Mouse (Mus musculus): ENCODE measurements around the gene Arhgef15. TPM values are rescaled to one million over a fixed set of nuclear protein-coding genes. Genes with fewer than 3 reads are reported as not detected.

Gene Arhgef15
- polyA plus RNA-seq, 1 experiment from 2014 or later: 5.6 TPM

DNA sequence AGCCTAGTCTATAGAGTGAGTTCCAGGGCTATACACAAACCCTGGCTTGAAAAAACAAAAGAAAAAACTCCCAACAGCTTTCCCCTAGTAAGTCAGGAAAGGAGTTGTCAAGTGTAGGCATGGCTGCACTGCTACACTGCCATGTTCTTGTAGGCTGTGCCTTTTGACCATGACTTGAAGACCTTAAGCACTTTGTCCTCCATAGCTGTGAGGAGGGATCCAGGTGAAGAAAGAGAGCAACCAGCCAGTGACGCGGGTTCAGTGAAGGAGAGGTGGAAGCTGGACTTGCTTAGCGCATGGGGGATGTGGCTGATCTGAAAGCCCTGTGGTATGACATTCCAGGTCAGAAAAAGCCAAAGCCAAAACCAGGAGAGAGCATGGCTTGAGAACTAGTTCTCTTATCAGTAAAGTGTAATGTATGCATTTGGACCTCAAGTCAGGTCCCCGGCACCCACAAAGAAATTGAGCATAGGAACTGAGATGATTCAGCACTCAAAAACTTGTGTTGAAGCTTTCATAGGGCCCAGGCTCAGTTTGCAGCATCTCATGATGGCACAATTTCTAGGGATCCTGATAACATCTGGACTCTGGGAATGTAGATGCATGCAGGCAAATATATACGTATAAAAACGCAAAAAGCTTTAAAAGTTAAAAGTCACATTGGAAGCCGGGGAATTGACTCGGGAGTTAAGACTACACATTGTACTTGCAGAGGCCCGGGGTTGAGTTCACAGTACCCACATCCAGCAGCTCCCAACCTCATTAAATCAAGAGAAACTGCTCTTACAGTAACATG, 51.4 kb downstream of the Arhgef15 start:
- H3K9me3 ChIP-seq: no peaks in the 10 kb centered on the region
- H3K4me3 ChIP-seq (replicated peaks): no peak overlapping the region
- H3K27ac ChIP-seq: no peak overlapping the region
- 92% methylated on average over 9 of the region's 9 CpGs for WGBS
- peaks cover 47% of the 10 kb centered on the region for H3K36me3 ChIP-seq (replicated peaks)
- H3K4me1 ChIP-seq: peaks cover 9% of the 10 kb centered on the region
- H3K4me2 ChIP-seq: no peak overlapping the region
- ATAC-seq (ENCODE audit: low FRiP score): no peak
- no peaks in the 10 kb centered on the region for H3K27me3 ChIP-seq
- H3K9ac ChIP-seq: no peak overlapping the region

DNA sequence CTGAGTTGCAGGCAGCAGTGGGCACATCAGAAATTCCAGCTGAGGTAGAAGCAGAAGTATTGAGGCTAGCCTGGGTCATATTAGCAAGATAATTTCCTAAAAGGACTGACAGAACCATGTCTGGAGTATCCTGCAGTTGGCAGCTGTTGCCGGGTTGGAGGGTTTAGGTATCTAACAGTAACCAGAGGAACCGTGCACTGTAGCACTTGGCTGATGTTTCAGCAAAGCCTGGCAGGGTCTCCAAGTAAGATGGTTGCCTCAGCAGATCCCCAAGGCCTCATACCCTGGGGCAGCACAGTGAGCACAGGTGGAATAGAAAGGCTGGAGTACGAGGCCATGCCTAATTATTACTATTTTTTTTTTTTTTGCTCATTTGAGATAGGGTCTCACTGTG, 52.1 kb downstream of the Arhgef15 start:
- no peak overlapping the region for H3K27ac ChIP-seq
- WGBS: 93% methylated on average over 3 of the region's 3 CpGs
- H3K27me3 ChIP-seq: peaks cover under 1% of the 10 kb centered on the region; the same call in 1 of the 2 replicates
- H3K4me3 ChIP-seq (replicated peaks): no peak overlapping the region
- no peak for ATAC-seq (ENCODE audit: low FRiP score)
- H3K4me1 ChIP-seq: peaks cover 11% of the 10 kb centered on the region
- H3K9ac ChIP-seq: no peak overlapping the region
- H3K4me2 ChIP-seq: no peak overlapping the region
- H3K9me3 ChIP-seq: no peaks in the 10 kb centered on the region
- peaks cover 47% of the 10 kb centered on the region for H3K36me3 ChIP-seq (replicated peaks)

DNA sequence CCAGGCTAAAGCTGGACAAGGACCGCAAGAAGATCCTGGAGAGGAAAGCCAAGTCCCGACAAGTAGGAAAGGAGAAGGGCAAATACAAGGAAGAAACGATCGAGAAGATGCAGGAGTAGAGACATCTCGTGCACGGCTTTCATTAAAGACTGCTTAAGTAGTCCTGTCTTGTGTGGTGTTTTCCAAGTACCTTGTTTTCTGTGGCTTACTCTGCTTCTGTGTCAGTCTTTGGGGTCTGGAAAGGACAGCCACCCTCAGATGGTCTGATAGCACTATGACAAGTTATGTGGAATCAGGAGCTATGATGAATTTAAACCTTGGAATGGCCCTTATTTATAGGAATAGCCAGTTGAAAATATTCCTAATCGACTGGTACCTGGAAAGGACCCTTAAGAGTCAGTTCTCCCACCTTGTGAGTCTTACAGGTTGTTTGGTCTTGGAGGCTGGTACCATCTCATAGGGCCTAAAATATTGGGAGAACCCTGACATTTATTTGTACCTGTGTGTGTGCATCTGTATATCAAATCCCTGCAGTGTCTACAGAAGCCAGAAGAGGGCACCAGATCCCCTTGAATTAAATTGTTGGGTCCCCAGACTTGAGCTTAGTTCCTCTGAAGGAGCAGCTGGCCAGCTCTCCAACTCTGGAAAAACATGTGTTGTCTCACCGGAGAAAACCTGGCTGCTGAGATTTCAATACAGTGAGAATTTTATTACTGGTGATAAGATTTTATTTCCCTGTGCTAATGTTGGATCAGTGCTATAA, 52.7 kb downstream of the Arhgef15 start:
- no peak overlapping the region for H3K4me2 ChIP-seq
- ATAC-seq (ENCODE audit: low FRiP score): no peak
- no peak overlapping the region for H3K4me3 ChIP-seq (replicated peaks)
- peaks cover 47% of the 10 kb centered on the region for H3K36me3 ChIP-seq (replicated peaks)
- WGBS: 86% methylated on average over 8 of the region's 8 CpGs
- peaks cover 6% of the 10 kb centered on the region; the same call in 1 of the 2 replicates for H3K27me3 ChIP-seq
- H3K27ac ChIP-seq: no peak overlapping the region
- peaks cover 11% of the 10 kb centered on the region for H3K4me1 ChIP-seq
- H3K9ac ChIP-seq: no peak overlapping the region
- no peaks in the 10 kb centered on the region for H3K9me3 ChIP-seq

DNA sequence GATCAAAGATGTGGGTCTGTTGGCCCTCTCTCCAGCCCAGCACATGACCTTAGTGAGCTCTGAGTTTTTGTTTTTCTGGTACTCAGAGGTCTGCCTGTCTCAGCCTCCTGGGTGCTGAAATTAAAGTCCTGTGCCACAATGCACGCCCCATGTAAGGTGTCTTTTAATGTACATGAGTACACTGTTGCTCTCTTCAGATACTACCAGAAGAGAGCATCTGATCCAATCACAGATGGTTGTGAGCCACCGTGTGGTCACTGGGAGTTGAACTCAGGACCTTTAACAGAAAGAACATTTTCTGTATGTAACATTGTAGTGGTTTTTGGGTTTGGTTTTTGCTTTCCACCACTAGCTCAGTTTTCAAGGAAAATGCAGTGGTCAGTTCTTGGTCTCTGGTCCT, 53.5 kb downstream of the Arhgef15 start:
- 82% methylated on average over 2 of the region's 2 CpGs for WGBS
- no peak overlapping the region for H3K4me2 ChIP-seq
- ATAC-seq (ENCODE audit: low FRiP score): no peak
- no peaks in the 10 kb centered on the region for H3K9me3 ChIP-seq
- peaks cover 47% of the 10 kb centered on the region for H3K36me3 ChIP-seq (replicated peaks)
- no peak overlapping the region for H3K9ac ChIP-seq
- no peak overlapping the region for H3K27ac ChIP-seq
- peaks cover 11% of the 10 kb centered on the region for H3K4me1 ChIP-seq
- H3K4me3 ChIP-seq (replicated peaks): no peak overlapping the region
- peaks cover 6% of the 10 kb centered on the region; the same call in 1 of the 2 replicates for H3K27me3 ChIP-seq

DNA sequence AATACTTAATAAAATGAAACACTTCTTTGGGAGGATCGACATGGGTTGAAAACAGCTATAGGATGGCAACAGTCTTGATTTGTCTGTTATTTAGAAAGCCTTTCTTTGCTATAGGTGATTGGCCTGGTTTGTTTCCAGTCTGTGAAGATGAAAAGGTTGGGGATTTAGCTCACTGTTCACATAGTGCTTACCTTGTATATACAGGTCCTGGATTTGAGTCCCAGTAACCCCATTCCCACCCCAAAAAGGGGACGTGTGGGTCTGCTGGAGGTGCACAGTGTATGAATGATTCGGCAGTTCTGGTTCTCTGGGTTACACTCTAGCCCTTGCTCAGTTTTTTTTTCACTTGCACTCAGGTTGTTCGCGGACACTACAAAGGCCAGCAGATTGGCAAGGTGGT, 54.5 kb downstream of the Arhgef15 start:
- Histone ChIP-seq H3K9me3 (no peaks in the 10 kb centered on the region), H3K4me1 (peaks cover 11% of the 10 kb centered on the region), H3K9ac (peak overlapping the region; percentile 98), H3K36me3 (replicated peaks) (peaks cover 47% of the 10 kb centered on the region), H3K27me3 (peaks cover 6% of the 10 kb centered on the region; the same call in 1 of the 2 replicates), H3K4me2 (peak overlapping the region; percentile 70), H3K4me3 (replicated peaks) (peak overlapping the region; percentile 87), H3K27ac (no peak overlapping the region)
- no peak for ATAC-seq (ENCODE audit: low FRiP score)
- 84% methylated on average over 5 of the region's 5 CpGs for WGBS

DNA sequence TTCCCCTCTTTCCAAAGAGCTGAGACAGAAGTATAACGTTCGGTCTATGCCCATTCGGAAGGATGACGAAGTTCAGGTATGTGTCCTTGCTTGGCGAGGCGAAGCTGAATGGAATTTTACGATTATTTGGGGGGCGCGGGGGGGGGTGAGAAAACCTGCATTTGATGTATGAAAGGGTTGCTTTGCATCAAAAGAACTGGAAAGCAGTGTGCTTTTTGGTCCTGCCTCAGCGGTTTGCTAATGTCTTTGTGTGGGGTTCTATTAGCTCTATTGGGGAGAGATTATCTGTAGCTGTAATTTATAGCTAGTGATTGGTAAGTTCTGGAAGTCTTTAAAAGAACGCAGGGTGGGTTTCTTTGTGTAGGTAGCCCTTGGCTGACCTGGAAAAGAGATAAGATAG, 54.9 kb downstream of the Arhgef15 start:
- Histone ChIP-seq H3K36me3 (replicated peaks) (peaks cover 46% of the 10 kb centered on the region), H3K4me1 (peaks cover 11% of the 10 kb centered on the region), H3K27me3 (peaks cover 6% of the 10 kb centered on the region; the same call in 1 of the 2 replicates), H3K4me3 (replicated peaks) (peak overlapping the region; percentile 87), H3K4me2 (peak overlapping the region; percentile 70), H3K27ac (no peak overlapping the region), H3K9me3 (no peaks in the 10 kb centered on the region), H3K9ac (peak overlapping the region; percentile 98)
- no peak for ATAC-seq (ENCODE audit: low FRiP score)
- WGBS: 7% methylated on average over 11 of the region's 11 CpGs

DNA sequence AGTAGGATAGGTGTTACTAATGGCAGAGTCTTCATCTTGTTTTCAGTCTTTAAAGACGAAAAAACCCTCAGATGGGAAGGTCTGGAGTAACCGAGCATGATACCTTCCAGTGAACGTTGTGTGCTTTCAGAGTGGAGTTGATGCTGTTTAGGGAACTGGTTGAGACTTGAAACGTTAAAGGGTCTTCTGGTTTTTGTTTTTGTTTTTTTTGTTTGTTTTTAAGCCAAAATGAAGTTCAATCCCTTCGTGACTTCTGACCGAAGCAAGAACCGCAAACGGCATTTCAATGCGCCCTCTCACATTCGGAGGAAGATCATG, 55.3 kb downstream of the Arhgef15 start:
- Histone ChIP-seq H3K9ac (peak overlapping the region; percentile 98), H3K36me3 (replicated peaks) (peaks cover 42% of the 10 kb centered on the region), H3K4me3 (replicated peaks) (peak overlapping the region; percentile 87), H3K4me2 (peak overlapping the region; percentile 70), H3K4me1 (peaks cover 11% of the 10 kb centered on the region), H3K27ac (peak overlapping the region; percentile 95), H3K9me3 (no peaks in the 10 kb centered on the region), H3K27me3 (peaks cover 6% of the 10 kb centered on the region; the same call in 1 of the 2 replicates)
- 2% methylated on average over 10 of the region's 10 CpGs for WGBS
- no peak for ATAC-seq (ENCODE audit: low FRiP score)

DNA sequence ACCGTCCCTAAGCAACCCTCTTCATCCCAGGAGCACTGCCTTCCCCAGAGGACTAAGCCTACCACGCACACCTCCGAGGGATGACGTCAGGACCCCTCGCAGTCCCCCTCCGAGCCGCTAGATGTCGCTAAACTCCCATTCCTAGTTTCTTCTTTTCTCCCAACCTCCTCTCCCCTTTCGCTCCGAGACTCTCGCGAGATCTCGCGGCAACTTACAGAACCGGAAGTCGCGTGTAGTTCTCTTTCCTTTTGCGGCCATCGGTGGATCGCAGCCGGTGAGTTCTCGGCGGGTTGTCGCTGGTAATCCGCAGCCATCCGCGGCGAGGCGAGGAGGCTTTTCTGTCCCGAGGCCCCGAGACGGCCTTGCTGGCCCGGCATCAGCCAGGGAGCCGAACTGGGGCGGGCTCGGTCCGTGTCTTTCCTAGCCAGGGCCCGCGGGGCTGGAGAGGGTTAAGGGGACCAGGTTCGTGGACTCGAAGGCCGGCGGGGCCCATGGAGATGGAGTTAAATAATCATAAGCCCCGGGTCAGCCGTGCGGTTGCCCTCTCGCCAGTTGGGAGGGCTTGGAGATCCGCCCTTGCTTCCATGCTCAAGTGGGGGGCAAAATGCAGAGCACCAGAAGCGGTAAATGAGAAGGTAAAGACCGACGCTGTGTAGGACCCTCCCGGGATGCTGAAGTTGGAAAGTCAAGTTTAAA, 55.8 kb downstream of the Arhgef15 start, which contains the start of gene Rpl26:
Gene Rpl26, plus strand, starts transcription at position 233 of the 696 bp plus-strand sequence.
- Histone ChIP-seq H3K9ac (peak within 1 kb of the TSS; percentile 98), H3K27me3 (peaks cover 6% of the 10 kb centered on the region; the same call in 1 of the 2 replicates), H3K4me2 (peak within 1 kb of the TSS; percentile 70), H3K36me3 (replicated peaks) (peaks cover 37% of the 10 kb centered on the region), H3K9me3 (no peaks in the 10 kb centered on the region), H3K4me1 (peaks cover 11% of the 10 kb centered on the region), H3K4me3 (replicated peaks) (peak within 1 kb of the TSS; percentile 87), H3K27ac (peak within 1 kb of the TSS; percentile 95)
- ATAC-seq (ENCODE audit: low FRiP score): peak; percentile 93
- under 1% methylated on average over 52 of the region's 52 CpGs for WGBS

DNA sequence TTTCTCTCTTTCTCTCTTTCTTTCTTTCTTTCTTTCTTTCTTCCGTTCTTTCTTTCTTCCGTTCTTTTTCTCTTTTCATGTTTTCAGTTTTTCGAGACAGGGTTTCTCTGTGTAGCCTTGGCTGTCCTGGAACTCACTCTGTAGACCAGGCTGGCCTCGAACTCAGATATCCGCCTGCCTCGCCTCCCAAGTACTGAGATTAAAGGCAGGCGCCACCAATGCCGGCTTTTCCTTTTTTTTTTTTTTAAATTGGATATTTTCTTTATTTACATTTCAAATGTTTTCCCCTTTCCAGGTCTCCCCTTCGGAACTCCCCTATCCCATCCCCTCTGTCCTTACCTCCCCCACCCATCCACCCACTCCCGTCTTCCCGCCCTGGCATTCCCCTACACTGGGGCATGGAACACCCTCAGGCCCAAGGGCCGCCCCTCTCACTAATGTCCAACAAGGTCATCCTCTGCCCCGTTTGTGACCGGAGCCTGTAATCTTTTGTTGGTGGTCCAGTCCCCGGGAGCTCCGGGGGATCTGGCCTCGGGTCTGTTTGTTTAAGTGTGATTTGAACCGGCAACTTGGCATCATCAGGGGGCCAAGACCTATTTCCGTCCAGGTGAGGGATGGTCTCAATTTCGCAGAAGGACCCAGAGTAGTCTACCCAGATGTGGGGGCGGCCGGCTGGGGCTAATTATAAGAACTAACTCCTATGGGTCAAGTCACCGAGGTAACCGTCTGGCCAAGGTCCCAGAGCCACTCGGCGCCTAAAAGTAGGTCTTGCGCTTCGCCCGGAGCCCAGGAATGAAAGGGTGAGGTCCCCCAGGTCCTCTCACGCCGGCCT, 56.5 kb downstream of the Arhgef15 start:
- 27% methylated on average over 31 of the region's 31 CpGs for WGBS
- ATAC-seq (ENCODE audit: low FRiP score): peak; percentile 44
- no peak overlapping the region for H3K27ac ChIP-seq

DNA sequence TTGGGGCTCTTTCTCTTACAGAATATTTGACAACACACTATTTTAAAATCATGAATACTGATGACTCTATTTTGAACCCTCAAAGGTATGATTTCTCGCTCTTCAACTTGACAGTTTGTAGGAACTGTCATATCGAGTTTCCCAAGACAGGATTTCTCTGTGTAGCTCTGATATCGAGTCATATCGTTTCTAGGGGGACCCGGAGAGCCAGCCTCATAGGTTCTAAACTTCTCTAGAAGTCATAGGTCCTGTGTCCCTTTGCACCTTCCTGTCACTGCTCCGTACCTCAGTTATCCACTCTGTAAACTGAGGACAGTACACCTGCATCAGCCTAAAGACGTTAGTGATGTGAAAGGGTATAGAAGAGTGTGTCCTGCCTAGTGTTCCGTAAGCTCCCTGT, 57.5 kb downstream of the Arhgef15 start:
- ATAC-seq (ENCODE audit: low FRiP score): no peak
- peaks cover 6% of the 10 kb centered on the region; the same call in 1 of the 2 replicates for H3K27me3 ChIP-seq
- H3K36me3 ChIP-seq (replicated peaks): peaks cover 21% of the 10 kb centered on the region
- no peak overlapping the region for H3K27ac ChIP-seq
- no peaks in the 10 kb centered on the region for H3K9me3 ChIP-seq
- H3K4me3 ChIP-seq (replicated peaks): no peak overlapping the region
- H3K4me2 ChIP-seq: no peak overlapping the region
- no peak overlapping the region for H3K9ac ChIP-seq
- H3K4me1 ChIP-seq: peaks cover 11% of the 10 kb centered on the region
- whole genome bisulfite sequencing: 89% methylated on average over 8 of the region's 8 CpGs

More for the DNA sequence above, 56.5 kb downstream of the Arhgef15 start:
- Histone ChIP-seq H3K4me3 (replicated peaks) (peak overlapping the region; percentile 87), H3K9ac (peak overlapping the region; percentile 98), H3K9me3 (no peaks in the 10 kb centered on the region), H3K36me3 (replicated peaks) (peaks cover 29% of the 10 kb centered on the region), H3K4me2 (peak overlapping the region; percentile 56), H3K4me1 (peaks cover 11% of the 10 kb centered on the region), H3K27me3 (peaks cover 6% of the 10 kb centered on the region; the same call in 1 of the 2 replicates)

DNA sequence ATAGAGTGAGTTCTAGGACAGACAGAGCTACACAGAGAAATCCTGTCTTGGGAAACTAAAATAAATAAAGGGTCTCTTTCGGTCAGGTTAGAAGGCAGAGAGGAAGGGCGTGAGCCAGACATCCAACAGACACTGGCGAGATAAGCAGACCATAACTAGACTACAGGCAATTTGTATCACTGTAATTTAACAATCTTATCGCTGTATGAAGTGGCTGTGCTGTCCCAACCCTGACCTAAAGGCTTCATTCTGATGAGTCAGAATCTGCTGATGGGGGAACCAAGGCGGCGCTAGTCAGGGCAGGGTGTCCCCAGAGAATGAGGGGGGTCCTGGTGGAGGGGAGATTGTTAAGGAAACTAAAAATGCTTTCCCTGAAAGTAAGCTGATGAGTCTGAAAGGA, 58.5 kb downstream of the Arhgef15 start:
- no peak for ATAC-seq (ENCODE audit: low FRiP score)
- H3K4me3 ChIP-seq (replicated peaks): no peak overlapping the region
- no peak overlapping the region for H3K9ac ChIP-seq
- peaks cover 11% of the 10 kb centered on the region for H3K36me3 ChIP-seq (replicated peaks)
- 88% methylated on average over 6 of the region's 6 CpGs for WGBS
- no peaks in the 10 kb centered on the region for H3K9me3 ChIP-seq
- no peak overlapping the region for H3K27ac ChIP-seq
- H3K4me1 ChIP-seq: peaks cover 11% of the 10 kb centered on the region
- H3K27me3 ChIP-seq: peaks cover 6% of the 10 kb centered on the region; the same call in 1 of the 2 replicates
- H3K4me2 ChIP-seq: no peak overlapping the region
